In the genomic region with DNA sequence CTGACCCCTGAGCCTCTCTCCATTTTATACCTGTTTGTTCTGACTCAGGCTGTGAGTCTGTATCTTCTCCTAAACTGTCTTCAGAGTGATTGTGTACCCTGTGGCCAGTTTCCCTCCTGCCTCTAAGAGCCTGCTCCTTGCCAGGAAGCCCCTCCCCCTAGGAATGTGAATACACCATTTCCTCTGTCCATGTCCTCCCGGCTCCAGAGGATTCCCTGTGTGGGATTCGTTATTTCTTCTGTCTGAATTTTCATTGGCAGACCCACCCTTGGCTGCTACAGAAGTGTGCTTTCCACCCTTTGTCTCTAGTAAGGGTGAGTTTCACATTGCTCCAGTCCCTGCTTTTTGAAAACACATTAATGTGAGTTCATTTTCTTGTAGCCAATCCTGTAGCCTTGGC, we compare ENCODE assay signal across 8 mouse cellular contexts. TPM values are rescaled to one million over a fixed set of nuclear protein-coding genes. Genes with fewer than 3 reads are reported as not detected.
DNase-seq lines count a peak whose midpoint lies in the region; ATAC-seq lines count a peak whose summit lies in the region.

No protein-coding gene starts in this region.

- no peaks in the 10 kb centered on the region for H3K9me3 ChIP-seq in heart, embryonic 13.5 days

- H3K4me3 ChIP-seq in heart, embryonic 13.5 days = no peak overlapping the region

- DNase-seq in adrenal gland, adult 2 months = peak; percentile 42
- no peak for DNase-seq in adrenal gland, adult 8-10 months
- DNase-seq in embryo, embryonic 10.5 days (ENCODE audit: low spot score) = peak; percentile 73
- peak; percentile 80 to 85 for DNase-seq in kidney, postnatal 36 days
- DNase-seq in retina, postnatal 1 day = peak; percentile 79

- 6% methylated on average over 2 of the region's 2 CpGs for WGBS in heart, embryonic 13.5 days

- no peak overlapping the region for H3K4me2 ChIP-seq in heart, embryonic 13.5 days

- H3K27me3 ChIP-seq in heart, embryonic 13.5 days (replicated peaks) = no peaks in the 10 kb centered on the region

- H3K36me3 ChIP-seq in heart, embryonic 13.5 days = peaks cover 3% of the 10 kb centered on the region; the same call in 1 of the 2 replicates

- 0 out of 2 replicates have a peak overlapping the region, but pooled peaks have one; percentile 33 for H3K9ac ChIP-seq in heart, embryonic 13.5 days

- peaks cover 54% of the 10 kb centered on the region for H3K4me1 ChIP-seq in heart, embryonic 13.5 days

- peak overlapping the region; percentile 76 for H3K27ac ChIP-seq in heart, embryonic 13.5 days (replicated peaks)

- peak; percentile 72 for ATAC-seq in heart, embryonic 13.5 days (ENCODE audit: extremely low read depth, insufficient number of reproducible peaks, low FRiP score, low TSS enrichment)
- no peak for ATAC-seq in activated CD4-positive, CD25-positive, alpha-beta regulatory T cell, adult 4 months
- ATAC-seq in megakaryocyte progenitor cell, adult 5-6 weeks (replicated peaks; ENCODE audit: poor library complexity) = no peak

RNA-seq across cellular contexts. Expression of a gene that starts 35.4 kb away (rescaled TPM):
- total RNA-seq in adrenal gland, adult 2 months (2021) = 10 to 100 TPM in 1 of 2 experiments, 1 to 10 TPM in 1; 7.5 to 15.4 TPM
- 25.9 and 26.9 TPM in 2 replicates for polyA plus RNA-seq in adrenal gland, adult 2 months (2012; rRNA removed)
- 10 to 100 TPM in 2 of 4 experiments, 1 to 10 TPM in 2; 7.7 to 16.5 (median 11.4) TPM for total RNA-seq in adrenal gland, adult 8-10 months (2022)
- 9.4 and 9.5 TPM in 2 replicates for polyA plus RNA-seq in heart, embryonic 13.5 days (2015; fragmentation: Nextera tagmentation; extraction: Ambion mirVana)
- under 1 TPM in 1 of 2 experiments, not detected in 1; 0.38 TPM for polyA plus RNA-seq in activated CD4-positive, CD25-positive, alpha-beta regulatory T cell, adult 4 months (2017; shearing (Covaris generic))
- 0.02 TPM in 1 of 2 replicates, not detected in the other for total RNA-seq in megakaryocyte progenitor cell, adult 5-6 weeks (2015)
- not detected in 2 replicates for total RNA-seq in megakaryocyte progenitor cell, adult 5-6 weeks (2017)

RNA-seq across cellular contexts. Expression of a gene that starts 44.7 kb away (rescaled TPM):
- total RNA-seq in adrenal gland, adult 2 months (2021) = 10 to 100 TPM; 20.4 to 26.5 TPM
- 7.0 and 7.4 TPM in 2 replicates for polyA plus RNA-seq in adrenal gland, adult 2 months (2012; rRNA removed)
- total RNA-seq in adrenal gland, adult 8-10 months (2022) = 10 to 100 TPM; 22.3 to 28.9 (median 25.9) TPM
- 15.2 and 16.4 TPM in 2 replicates for polyA plus RNA-seq in heart, embryonic 13.5 days (2015; fragmentation: Nextera tagmentation; extraction: Ambion mirVana)
- polyA plus RNA-seq in activated CD4-positive, CD25-positive, alpha-beta regulatory T cell, adult 4 months (2017; shearing (Covaris generic)) = 10 to 100 TPM; 28.4 to 32.8 TPM
- 20.8 and 26.3 TPM in 2 replicates for total RNA-seq in megakaryocyte progenitor cell, adult 5-6 weeks (2015)
- total RNA-seq in megakaryocyte progenitor cell, adult 5-6 weeks (2017) = 14.5 and 16.5 TPM in 2 replicates

RNA-seq across cellular contexts. Expression of a gene that starts 57.1 kb away (rescaled TPM):
- total RNA-seq in adrenal gland, adult 2 months (2021) = 10 to 100 TPM; 32.3 to 37.4 TPM
- 72.0 and 87.5 TPM in 2 replicates for polyA plus RNA-seq in adrenal gland, adult 2 months (2012; rRNA removed)
- 10 to 100 TPM; 32.3 to 46.1 (median 44.7) TPM for total RNA-seq in adrenal gland, adult 8-10 months (2022)
- polyA plus RNA-seq in heart, embryonic 13.5 days (2015; fragmentation: Nextera tagmentation; extraction: Ambion mirVana) = 19.3 and 21.3 TPM in 2 replicates
- 1 to 10 TPM; 8.3 to 9.6 TPM for polyA plus RNA-seq in activated CD4-positive, CD25-positive, alpha-beta regulatory T cell, adult 4 months (2017; shearing (Covaris generic))
- total RNA-seq in megakaryocyte progenitor cell, adult 5-6 weeks (2015) = 3.3 and 7.4 TPM in 2 replicates
- 9.2 and 9.5 TPM in 2 replicates for total RNA-seq in megakaryocyte progenitor cell, adult 5-6 weeks (2017)

RNA-seq across cellular contexts. Expression of a gene that starts 59.6 kb away (rescaled TPM):
- total RNA-seq in adrenal gland, adult 2 months (2021) = 10 to 100 TPM; 29.2 to 58.9 TPM
- polyA plus RNA-seq in adrenal gland, adult 2 months (2012; rRNA removed) = 48.1 and 62.9 TPM in 2 replicates
- total RNA-seq in adrenal gland, adult 8-10 months (2022) = 10 to 100 TPM; 39.9 to 74.9 (median 58.7) TPM
- polyA plus RNA-seq in heart, embryonic 13.5 days (2015; fragmentation: Nextera tagmentation; extraction: Ambion mirVana) = 10.2 and 12.4 TPM in 2 replicates
- 1 to 10 TPM; 1.6 to 1.8 TPM for polyA plus RNA-seq in activated CD4-positive, CD25-positive, alpha-beta regulatory T cell, adult 4 months (2017; shearing (Covaris generic))
- total RNA-seq in megakaryocyte progenitor cell, adult 5-6 weeks (2015) = 0.49 and 1.1 TPM in 2 replicates
- 0.20 and 0.42 TPM in 2 replicates for total RNA-seq in megakaryocyte progenitor cell, adult 5-6 weeks (2017)

Comparison
In these comparisons a context has a peak if more than half of its experiments do, and no peak if none do; other contexts are left out.
1. RNA of a gene that starts 35.4 kb away (total RNA-seq): 7.5 to 15.4 TPM in adrenal gland, adult 2 months and 7.7 to 16.5 TPM in adrenal gland, adult 8-10 months; 0.02 TPM in megakaryocyte progenitor cell, adult 5-6 weeks; every median in the first group is over 4 times any median in the second.